ENCODE assay signal across 7 mouse cellular contexts in the genomic region with DNA sequence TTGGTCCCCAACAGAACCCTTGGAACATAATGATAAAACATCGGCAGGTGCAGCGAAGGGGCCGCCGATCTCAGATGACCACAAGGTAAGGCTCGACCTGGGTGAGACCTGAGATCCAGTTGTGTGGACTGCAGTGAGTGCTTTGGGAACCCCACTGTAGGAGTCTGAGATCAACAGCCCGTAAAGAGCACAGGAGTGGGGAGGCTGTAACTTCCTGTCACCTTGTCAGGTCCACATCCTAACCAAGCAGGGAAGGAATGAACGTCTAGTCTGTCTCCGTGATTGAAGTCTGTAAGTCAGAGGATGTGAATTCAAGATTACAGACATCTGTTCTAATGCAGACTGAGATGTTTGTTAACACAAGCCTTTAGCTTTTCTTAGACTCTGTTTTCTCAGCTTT. TPM values are rescaled to one million over a fixed set of nuclear protein-coding genes. Genes with fewer than 3 reads are reported as not detected.
DNase-seq lines count a peak whose midpoint lies in the region; ATAC-seq and TF ChIP-seq lines count a peak whose summit lies in the region.

No protein-coding gene starts in this region.

- no peak for TF ChIP-seq CTCF in thymus, adult 2 months (IDR thresholded peaks at IDR 0.05; ENCODE audit: borderline replicate concordance, control insufficient read depth, extremely low read depth, insufficient read depth, low read length, poor library complexity)
- TF ChIP-seq CTCF in stomach, postnatal 0 days (IDR thresholded peaks at IDR 0.05; ENCODE audit: low read depth), result no peak

- peak overlapping the region; percentile 88 for H3K4me3 ChIP-seq in thymus, adult 2 months (ENCODE audit: control insufficient read depth, insufficient read depth, low read length)
- peak overlapping the region; percentile 96 for H3K4me3 ChIP-seq in limb, embryonic 15.5 days
- peak overlapping the region; percentile 91 for H3K4me3 ChIP-seq in stomach, postnatal 0 days (ENCODE audit: low read depth, low read length)

- peak overlapping the region; percentile 77 for H3K4me2 ChIP-seq in limb, embryonic 15.5 days
- peak overlapping the region; percentile 68 for H3K4me2 ChIP-seq in stomach, postnatal 0 days (replicated peaks; ENCODE audit: low read depth)

- peak overlapping the region; percentile 95 for H3K9ac ChIP-seq in limb, embryonic 15.5 days
- H3K9ac ChIP-seq in stomach, postnatal 0 days (ENCODE audit: low read length), result peak overlapping the region; percentile 97

- no peaks in the 10 kb centered on the region for H3K27me3 ChIP-seq in thymus, adult 2 months (ENCODE audit: control insufficient read depth, insufficient read depth, low read length)
- H3K27me3 ChIP-seq in limb, embryonic 15.5 days, result no peaks in the 10 kb centered on the region
- no peaks in the 10 kb centered on the region for H3K27me3 ChIP-seq in stomach, postnatal 0 days (ENCODE audit: control insufficient read depth, insufficient read depth, low read length)

- H3K9me3 ChIP-seq in limb, embryonic 15.5 days, result no peaks in the 10 kb centered on the region
- no peaks in the 10 kb centered on the region for H3K9me3 ChIP-seq in stomach, postnatal 0 days (ENCODE audit: control insufficient read depth, low read length)

- ATAC-seq in erythroid progenitor cell, adult 5-6 weeks (replicated peaks; ENCODE audit: low FRiP score, poor library complexity, severe bottlenecking), result peak; percentile 26; the same call in 1 of the 2 replicates
- ATAC-seq in limb, embryonic 15.5 days (ENCODE audit: insufficient number of reproducible peaks, low FRiP score, low TSS enrichment, low read depth), result no peak
- no peak for ATAC-seq in stomach, postnatal 0 days (ENCODE audit: low FRiP score, low TSS enrichment)
- ATAC-seq in monocyte, adult 5-6 weeks (replicated peaks; ENCODE audit: insufficient number of reproducible peaks, low FRiP score, low TSS enrichment, poor library complexity, severe bottlenecking), result no peak

- H3K4me1 ChIP-seq in thymus, adult 2 months (replicated peaks; ENCODE audit: control insufficient read depth, insufficient read depth, low read length), result peaks cover 10% of the 10 kb centered on the region
- peaks cover 22% of the 10 kb centered on the region for H3K4me1 ChIP-seq in limb, embryonic 15.5 days
- H3K4me1 ChIP-seq in stomach, postnatal 0 days (replicated peaks; ENCODE audit: control insufficient read depth, insufficient read depth), result no peaks in the 10 kb centered on the region

- DNase-seq in thymus, adult 2 months, result no peak
- DNase-seq in thymus, postnatal 36 days, result no peak
- no peak for DNase-seq in stomach, postnatal 0 days (ENCODE audit: low spot score)
- DNase-seq in testis, postnatal 14 days (ENCODE audit: low spot score), result no peak

- TF ChIP-seq POLR2A in thymus, adult 2 months (IDR thresholded peaks at IDR 0.05; ENCODE audit: control insufficient read depth, extremely low read depth, insufficient read depth, low read length, poor library complexity), result no peak

- H3K36me3 ChIP-seq in thymus, adult 2 months (ENCODE audit: control insufficient read depth, insufficient read depth, low read length), result peaks cover 16% of the 10 kb centered on the region
- H3K36me3 ChIP-seq in limb, embryonic 15.5 days, result peaks cover 35% of the 10 kb centered on the region
- no peaks in the 10 kb centered on the region for H3K36me3 ChIP-seq in stomach, postnatal 0 days (ENCODE audit: control insufficient read depth, insufficient read depth, low read length)

- WGBS in thymus, adult 2 months, result 30% methylated on average over 8 of the region's 8 CpGs
- WGBS in limb, embryonic 15.5 days, result 45% methylated on average over 8 of the region's 8 CpGs
- WGBS in stomach, postnatal 0 days, result 48% methylated on average over 8 of the region's 8 CpGs

- H3K27ac ChIP-seq in thymus, adult 2 months (ENCODE audit: control insufficient read depth, insufficient read depth, low read length), result no peak overlapping the region
- H3K27ac ChIP-seq in limb, embryonic 15.5 days, result peak overlapping the region; percentile 65; the same call in 1 of the 2 replicates
- H3K27ac ChIP-seq in stomach, postnatal 0 days (replicated peaks), result peak overlapping the region; percentile 86; the same call in 1 of the 2 replicates

- no peak for TF ChIP-seq EP300 in stomach, postnatal 0 days (optimal IDR thresholded peaks at IDR 0.05)

RNA-seq across cellular contexts. Expression of a gene that starts 0.9 kb away (rescaled TPM):
- polyA plus RNA-seq in thymus, adult 2 months (2012; rRNA removed), result 60.6 and 134 TPM in 2 replicates
- total RNA-seq in erythroid progenitor cell, adult 5-6 weeks (2015; ENCODE audit: low replicate concordance), result 64.6 and 69.2 TPM in 2 replicates
- 44.0 and 58.0 TPM in 2 replicates for total RNA-seq in erythroid progenitor cell, adult 5-6 weeks (2017; ENCODE audit: low replicate concordance)
- polyA plus RNA-seq in limb, embryonic 15.5 days (2015; fragmentation: Nextera tagmentation; extraction: Ambion mirVana), result 61.0 and 63.9 TPM in 2 replicates
- 38.0 and 39.1 TPM in 2 replicates for polyA plus RNA-seq in stomach, postnatal 0 days (2015; fragmentation: Nextera tagmentation; extraction: Ambion mirVana)
- total RNA-seq in monocyte, adult 5-6 weeks (2017), result 18.2 to 23.6 TPM (median 20.1 TPM) in 3 replicates

RNA-seq across cellular contexts. Expression of a gene that starts 1.0 kb away (rescaled TPM):
- polyA plus RNA-seq in thymus, adult 2 months (2012; rRNA removed), result 0.23 and 0.41 TPM in 2 replicates
- total RNA-seq in erythroid progenitor cell, adult 5-6 weeks (2015; ENCODE audit: low replicate concordance), result 4.2 and 6.1 TPM in 2 replicates
- 2.3 and 2.8 TPM in 2 replicates for total RNA-seq in erythroid progenitor cell, adult 5-6 weeks (2017; ENCODE audit: low replicate concordance)
- 0.41 and 0.50 TPM in 2 replicates for polyA plus RNA-seq in limb, embryonic 15.5 days (2015; fragmentation: Nextera tagmentation; extraction: Ambion mirVana)
- 1.4 TPM in 2 replicates for polyA plus RNA-seq in stomach, postnatal 0 days (2015; fragmentation: Nextera tagmentation; extraction: Ambion mirVana)
- not detected in 3 replicates for total RNA-seq in monocyte, adult 5-6 weeks (2017)

RNA-seq across cellular contexts. Expression of a gene that starts 23.0 kb away (rescaled TPM):
- 327 and 434 TPM in 2 replicates for polyA plus RNA-seq in thymus, adult 2 months (2012; rRNA removed)
- 1,168 and 1,264 TPM in 2 replicates for total RNA-seq in erythroid progenitor cell, adult 5-6 weeks (2015; ENCODE audit: low replicate concordance)
- total RNA-seq in erythroid progenitor cell, adult 5-6 weeks (2017; ENCODE audit: low replicate concordance), result 649 and 1,020 TPM in 2 replicates
- polyA plus RNA-seq in limb, embryonic 15.5 days (2015; fragmentation: Nextera tagmentation; extraction: Ambion mirVana), result 293 and 311 TPM in 2 replicates
- 74.1 and 104 TPM in 2 replicates for polyA plus RNA-seq in stomach, postnatal 0 days (2015; fragmentation: Nextera tagmentation; extraction: Ambion mirVana)
- 2.7 to 5.1 TPM (median 3.5 TPM) in 3 replicates for total RNA-seq in monocyte, adult 5-6 weeks (2017)

RNA-seq across cellular contexts. Expression of a gene that starts 31.6 kb away (rescaled TPM):
- not detected in 2 replicates for polyA plus RNA-seq in thymus, adult 2 months (2012; rRNA removed)
- not detected in 2 replicates for total RNA-seq in erythroid progenitor cell, adult 5-6 weeks (2015; ENCODE audit: low replicate concordance)
- total RNA-seq in erythroid progenitor cell, adult 5-6 weeks (2017; ENCODE audit: low replicate concordance), result not detected in 2 replicates
- polyA plus RNA-seq in limb, embryonic 15.5 days (2015; fragmentation: Nextera tagmentation; extraction: Ambion mirVana), result not detected in 2 replicates
- not detected in 2 replicates for polyA plus RNA-seq in stomach, postnatal 0 days (2015; fragmentation: Nextera tagmentation; extraction: Ambion mirVana)
- total RNA-seq in monocyte, adult 5-6 weeks (2017), result not detected in 3 replicates

RNA-seq across cellular contexts. Expression of a gene that starts 33.1 kb away (rescaled TPM):
- polyA plus RNA-seq in thymus, adult 2 months (2012; rRNA removed), result 0.38 TPM in 1 of 2 replicates, not detected in the other
- not detected in 2 replicates for total RNA-seq in erythroid progenitor cell, adult 5-6 weeks (2015; ENCODE audit: low replicate concordance)
- not detected in 2 replicates for total RNA-seq in erythroid progenitor cell, adult 5-6 weeks (2017; ENCODE audit: low replicate concordance)
- 350 and 1,119 TPM in 2 replicates for polyA plus RNA-seq in limb, embryonic 15.5 days (2015; fragmentation: Nextera tagmentation; extraction: Ambion mirVana)
- polyA plus RNA-seq in stomach, postnatal 0 days (2015; fragmentation: Nextera tagmentation; extraction: Ambion mirVana), result 7.0 and 8.5 TPM in 2 replicates
- not detected in 3 replicates for total RNA-seq in monocyte, adult 5-6 weeks (2017)
